Mouse (Mus musculus): ENCODE measurements around the gene Hist1h3b. TPM values are rescaled to one million over a fixed set of nuclear protein-coding genes. Genes with fewer than 3 reads are reported as not detected.
A peak's percentile ranks its signal among the peaks of the same experiment; 100 is the strongest.
"Not testable (repeated sequence)": the region's sequence is repeated elsewhere in the genome, so short reads cannot be mapped to it uniquely, and the experiment has no call there.

Hist1h3b gene
- polyA plus RNA-seq, 1 experiment from 2014 or later = 6.7 TPM

- H3K9me3 ChIP-seq (ENCODE audit: control insufficient read depth, low read length) = no peaks in the 10 kb centered on the region
- H3K4me3 ChIP-seq (ENCODE audit: control insufficient read depth in 1 of 2, insufficient read depth in 1 of 2, low read depth in 1 of 2, low read length in 2 of 2) = peak within 1 kb of the TSS; percentile 53 to 60
- no peaks in the 10 kb centered on the region for H3K27me3 ChIP-seq (ENCODE audit: control insufficient read depth, insufficient read depth, low read length)
- 0 out of 2 replicates have a peak, but pooled peaks have one; percentile 35 for ATAC-seq (ENCODE audit: insufficient number of reproducible peaks, insufficient read depth, low FRiP score, low read depth)
- no peaks in the 10 kb centered on the region for H3K36me3 ChIP-seq (ENCODE audit: control insufficient read depth, insufficient read depth, low read length)
- H3K9ac ChIP-seq (ENCODE audit: low read length) = peak within 1 kb of the TSS; percentile 80
- H3K27ac ChIP-seq (replicated peaks in 1 of 2; ENCODE audit: control insufficient read depth in 1 of 2, insufficient read depth in 1 of 2, low read depth in 2 of 2, low read length in 2 of 2) = peak within 1 kb of the TSS; percentile 31 to 39
- peak within 1 kb of the TSS; percentile 79 for H3K4me2 ChIP-seq (ENCODE audit: low read length)
- H3K4me1 ChIP-seq (ENCODE audit: control insufficient read depth in 2 of 2, insufficient read depth in 2 of 2, low read length in 2 of 2) = peaks cover 7 to 15% of the 10 kb centered on the region in 2 experiments
- 3% methylated on average over 17 of the region's 17 CpGs for WGBS
Measured at GRCm38 (mm10) chr13:23710374-23711089, 41.5 kb upstream of the Hist1h3b start, which contains the start of gene Hfe. TSS of gene Hfe (minus strand) at chr13:23710854.

DNA sequence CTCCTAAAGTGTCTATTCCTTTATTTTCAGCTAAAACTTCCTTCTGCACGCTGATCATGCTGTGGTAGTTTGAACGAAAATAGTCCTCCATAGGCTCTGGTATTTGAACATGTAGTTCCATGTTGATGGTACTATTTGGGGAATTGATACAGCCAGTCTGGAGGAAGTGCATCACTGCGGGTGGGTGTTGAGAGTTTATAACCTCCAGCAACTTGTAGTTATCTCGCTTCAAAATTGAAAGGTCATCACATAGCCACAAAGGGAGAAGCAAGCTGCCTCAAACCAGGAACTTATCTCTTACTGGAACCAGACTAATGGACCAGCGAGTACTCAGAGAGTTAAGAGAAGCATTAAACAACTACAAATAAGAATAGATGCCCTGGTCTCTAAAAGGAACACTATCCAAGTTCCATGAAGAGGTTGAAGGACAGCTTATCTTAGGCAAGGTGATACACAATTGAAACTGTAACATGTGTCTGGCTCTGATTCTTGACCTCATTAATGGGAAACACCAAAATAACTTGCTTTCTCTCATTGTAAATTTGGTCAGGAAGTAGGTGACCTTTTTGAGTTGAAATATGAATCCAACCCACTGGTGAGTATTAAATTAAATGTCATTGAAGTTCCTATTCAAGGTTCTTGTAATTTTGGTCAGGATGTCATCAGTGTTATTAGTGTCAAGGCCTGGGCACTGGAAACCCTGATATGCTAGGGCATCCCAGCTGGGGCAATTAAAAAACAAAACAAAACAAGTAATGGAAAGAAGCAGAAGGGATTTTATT, 35.6 kb upstream of the Hist1h3b start:
- no peaks in the 10 kb centered on the region for H3K9me3 ChIP-seq (ENCODE audit: control insufficient read depth, low read length)
- H3K4me3 ChIP-seq (ENCODE audit: control insufficient read depth in 1 of 2, insufficient read depth in 1 of 2, low read depth in 1 of 2, low read length in 2 of 2) = no peak overlapping the region
- H3K9ac ChIP-seq (ENCODE audit: low read length) = no peak overlapping the region
- ATAC-seq (ENCODE audit: insufficient number of reproducible peaks, insufficient read depth, low FRiP score, low read depth) = no peak
- H3K27ac ChIP-seq (replicated peaks in 1 of 2; ENCODE audit: control insufficient read depth in 1 of 2, insufficient read depth in 1 of 2, low read depth in 2 of 2, low read length in 2 of 2) = no peak overlapping the region
- 46% methylated on average over 5 of the region's 5 CpGs for WGBS
- no peaks in the 10 kb centered on the region for H3K27me3 ChIP-seq (ENCODE audit: control insufficient read depth, insufficient read depth, low read length)
- no peak overlapping the region for H3K4me2 ChIP-seq (ENCODE audit: low read length)
- no peaks in the 10 kb centered on the region; a peak in 1 of 4 replicates for H3K4me1 ChIP-seq (ENCODE audit: control insufficient read depth in 2 of 2, insufficient read depth in 2 of 2, low read length in 2 of 2)
- H3K36me3 ChIP-seq (ENCODE audit: control insufficient read depth, insufficient read depth, low read length) = no peaks in the 10 kb centered on the region

- H3K9ac ChIP-seq (ENCODE audit: low read length) = no peak overlapping the region
- ATAC-seq (ENCODE audit: insufficient number of reproducible peaks, insufficient read depth, low FRiP score, low read depth) = no peak
Measured at GRCm38 (mm10) chr13:23717176-23717575, 34.9 kb upstream of the Hist1h3b start.

DNA sequence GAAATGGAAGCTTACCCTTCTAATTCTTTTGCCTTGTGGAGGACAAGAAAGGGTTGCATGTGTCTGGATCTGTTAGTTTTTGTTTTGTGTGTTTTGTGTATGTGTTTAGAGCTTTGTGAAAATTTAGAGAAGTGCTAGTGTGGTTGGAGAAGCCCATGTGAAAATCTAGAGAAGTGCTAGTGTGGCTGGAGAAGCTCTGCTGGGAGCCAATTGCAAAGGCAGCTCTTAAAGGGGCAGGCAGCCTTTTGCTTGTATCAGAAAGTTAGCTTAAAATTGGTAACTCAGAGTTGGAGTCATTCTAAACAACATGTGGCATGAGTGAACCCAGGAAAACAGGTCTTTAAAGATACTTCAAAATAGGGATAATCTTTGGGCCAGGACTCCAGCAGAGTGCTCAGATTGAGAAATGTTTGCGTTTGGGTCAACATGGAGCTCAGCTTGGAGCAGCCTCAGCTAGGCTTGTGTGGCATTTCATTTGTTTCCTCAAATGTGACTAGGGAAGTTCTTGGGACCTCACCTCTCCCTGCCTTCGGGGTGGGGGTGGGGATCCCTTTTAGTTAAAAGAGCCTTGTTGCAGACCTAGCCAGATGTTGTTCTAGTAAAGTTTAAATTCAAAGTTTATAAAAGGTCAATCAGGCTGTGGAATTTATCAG, 34.3 kb upstream of the Hist1h3b start:
- WGBS = 26% methylated on average over 2 of the region's 2 CpGs
- ATAC-seq (ENCODE audit: insufficient number of reproducible peaks, insufficient read depth, low FRiP score, low read depth); H3K27me3 ChIP-seq (ENCODE audit: control insufficient read depth, insufficient read depth, low read length); H3K4me1 ChIP-seq (ENCODE audit: control insufficient read depth in 2 of 2, insufficient read depth in 2 of 2, low read length in 2 of 2); H3K9me3 ChIP-seq (ENCODE audit: control insufficient read depth, low read length); H3K4me2 ChIP-seq (ENCODE audit: low read length); H3K9ac ChIP-seq (ENCODE audit: low read length); H3K36me3 ChIP-seq (ENCODE audit: control insufficient read depth, insufficient read depth, low read length); H3K27ac ChIP-seq (replicated peaks in 1 of 2; ENCODE audit: control insufficient read depth in 1 of 2, insufficient read depth in 1 of 2, low read depth in 2 of 2, low read length in 2 of 2); H3K4me3 ChIP-seq (ENCODE audit: control insufficient read depth in 1 of 2, insufficient read depth in 1 of 2, low read depth in 1 of 2, low read length in 2 of 2): not testable (repeated sequence)

More at GRCm38 (mm10) chr13:23717176-23717575, 34.9 kb upstream of the Hist1h3b start:
- no peaks in the 10 kb centered on the region for H3K9me3 ChIP-seq (ENCODE audit: control insufficient read depth, low read length)
- H3K27me3 ChIP-seq (ENCODE audit: control insufficient read depth, insufficient read depth, low read length) = no peaks in the 10 kb centered on the region
- H3K4me3 ChIP-seq (ENCODE audit: control insufficient read depth in 1 of 2, insufficient read depth in 1 of 2, low read depth in 1 of 2, low read length in 2 of 2) = no peak overlapping the region
- 45% methylated on average over 11 of the region's 11 CpGs for WGBS
- no peaks in the 10 kb centered on the region for H3K36me3 ChIP-seq (ENCODE audit: control insufficient read depth, insufficient read depth, low read length)
- H3K27ac ChIP-seq (replicated peaks in 1 of 2; ENCODE audit: control insufficient read depth in 1 of 2, insufficient read depth in 1 of 2, low read depth in 2 of 2, low read length in 2 of 2) = no peak overlapping the region
- no peak overlapping the region for H3K4me2 ChIP-seq (ENCODE audit: low read length)
- H3K4me1 ChIP-seq (ENCODE audit: control insufficient read depth in 2 of 2, insufficient read depth in 2 of 2, low read length in 2 of 2) = no peaks in the 10 kb centered on the region; a peak in 1 of 4 replicates

DNA sequence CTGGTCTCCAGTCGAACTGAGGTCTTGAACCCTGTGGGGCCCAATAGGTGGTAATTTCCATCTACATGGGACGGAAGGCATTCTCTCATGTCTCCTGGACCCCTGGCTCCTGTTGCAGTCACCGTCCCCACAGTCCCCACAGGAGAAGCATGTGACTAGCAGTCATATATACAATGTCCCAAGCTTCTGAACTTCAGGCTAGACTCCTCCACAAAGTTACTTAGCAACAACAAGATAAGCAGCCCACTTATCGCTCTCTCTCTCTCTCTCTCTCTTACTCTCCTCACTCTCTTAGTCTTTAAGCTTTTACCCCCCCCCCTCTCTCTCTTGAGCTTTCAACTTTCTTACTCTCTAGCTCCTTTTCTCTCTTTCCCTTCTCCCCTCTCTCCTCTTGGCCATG, 27.8 kb upstream of the Hist1h3b start:
- Histone ChIP-seq H3K27me3 (ENCODE audit: control insufficient read depth, insufficient read depth, low read length) (no peaks in the 10 kb centered on the region), H3K4me2 (ENCODE audit: low read length) (no peak overlapping the region), H3K4me3 (ENCODE audit: control insufficient read depth in 1 of 2, insufficient read depth in 1 of 2, low read depth in 1 of 2, low read length in 2 of 2) (no peak overlapping the region), H3K9ac (ENCODE audit: low read length) (no peak overlapping the region), H3K9me3 (ENCODE audit: control insufficient read depth, low read length) (no peaks in the 10 kb centered on the region), H3K36me3 (ENCODE audit: control insufficient read depth, insufficient read depth, low read length) (no peaks in the 10 kb centered on the region), H3K27ac (replicated peaks in 1 of 2; ENCODE audit: control insufficient read depth in 1 of 2, insufficient read depth in 1 of 2, low read depth in 2 of 2, low read length in 2 of 2) (no peak overlapping the region), H3K4me1 (ENCODE audit: control insufficient read depth in 2 of 2, insufficient read depth in 2 of 2, low read length in 2 of 2) (peaks cover 10 to 11% of the 10 kb centered on the region in 2 experiments; a peak in 3 of 4 replicates)
- WGBS = 36% methylated on average over 4 of the region's 4 CpGs
- ATAC-seq (ENCODE audit: insufficient number of reproducible peaks, insufficient read depth, low FRiP score, low read depth) = no peak; the same call in 1 of the 2 replicates

DNA sequence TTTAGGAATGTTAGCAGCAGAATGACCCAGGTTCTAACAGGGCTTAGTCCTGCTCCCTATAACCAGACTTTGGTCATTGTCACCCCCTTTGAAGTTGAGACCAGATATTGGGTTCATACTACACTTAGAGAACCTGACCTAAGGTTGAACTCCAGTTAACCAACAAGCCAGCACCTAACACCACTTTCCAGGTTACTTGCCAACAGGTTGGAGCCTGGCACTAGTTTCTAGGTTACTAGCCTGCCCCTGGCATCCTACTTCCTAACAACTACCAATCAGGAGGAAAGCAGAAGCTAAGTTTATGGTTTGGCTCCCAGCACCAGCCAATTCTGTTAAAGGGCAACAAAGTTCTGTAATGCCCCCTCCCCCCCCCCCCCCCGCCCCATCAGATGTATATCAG, 26.9 kb upstream of the Hist1h3b start:
- Histone ChIP-seq H3K4me1 (ENCODE audit: control insufficient read depth in 2 of 2, insufficient read depth in 2 of 2, low read length in 2 of 2) (peaks cover 10 to 11% of the 10 kb centered on the region in 2 experiments; a peak in 3 of 4 replicates), H3K9me3 (ENCODE audit: control insufficient read depth, low read length) (no peaks in the 10 kb centered on the region), H3K27ac (replicated peaks in 1 of 2; ENCODE audit: control insufficient read depth in 1 of 2, insufficient read depth in 1 of 2, low read depth in 2 of 2, low read length in 2 of 2) (no peak overlapping the region), H3K27me3 (ENCODE audit: control insufficient read depth, insufficient read depth, low read length) (no peaks in the 10 kb centered on the region), H3K4me2 (ENCODE audit: low read length) (no peak overlapping the region), H3K9ac (ENCODE audit: low read length) (no peak overlapping the region), H3K4me3 (ENCODE audit: control insufficient read depth in 1 of 2, insufficient read depth in 1 of 2, low read depth in 1 of 2, low read length in 2 of 2) (no peak overlapping the region), H3K36me3 (ENCODE audit: control insufficient read depth, insufficient read depth, low read length) (no peaks in the 10 kb centered on the region)
- 73% methylated on average over 1 of the region's 1 CpGs for WGBS
- no peak for ATAC-seq (ENCODE audit: insufficient number of reproducible peaks, insufficient read depth, low FRiP score, low read depth)

DNA sequence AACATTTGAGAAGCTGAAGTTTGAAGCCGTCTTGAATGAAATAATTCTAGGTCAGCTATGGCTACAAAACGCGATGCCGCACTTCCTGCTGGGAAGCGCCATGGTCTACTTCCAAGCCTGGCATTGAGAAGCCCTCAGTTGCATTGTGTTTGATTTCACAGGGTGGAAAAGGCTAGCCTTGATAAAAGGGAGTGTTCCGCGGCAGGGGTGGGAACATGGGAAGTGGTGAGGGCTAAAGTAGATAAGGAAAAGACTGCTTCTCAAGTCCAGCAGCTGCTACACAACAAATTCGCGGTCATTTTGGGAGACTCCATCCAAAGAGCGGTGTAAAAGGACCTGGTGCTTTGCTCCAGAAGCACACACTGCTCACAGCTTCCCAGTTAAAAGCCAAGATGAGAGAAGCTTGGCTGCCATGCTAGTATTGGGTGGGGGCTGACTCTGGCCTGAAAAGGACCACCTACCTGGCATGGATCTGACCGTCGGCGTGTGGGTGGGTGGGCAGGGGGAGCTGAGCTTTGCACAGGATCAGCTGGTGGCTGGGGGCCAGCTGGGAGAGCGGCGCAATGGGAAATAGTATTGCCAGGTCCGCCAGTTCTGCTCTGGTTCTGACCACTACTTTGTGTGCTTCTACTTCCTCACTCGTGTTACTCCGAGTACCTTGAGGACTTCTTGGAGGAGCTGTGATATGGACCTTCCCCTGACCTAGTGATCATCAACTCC, 23.4 kb upstream of the Hist1h3b start:
- H3K4me3 ChIP-seq (ENCODE audit: control insufficient read depth in 1 of 2, insufficient read depth in 1 of 2, low read depth in 1 of 2, low read length in 2 of 2) = no peak overlapping the region
- no peak overlapping the region for H3K4me2 ChIP-seq (ENCODE audit: low read length)
- H3K9ac ChIP-seq (ENCODE audit: low read length) = no peak overlapping the region
- H3K4me1 ChIP-seq (ENCODE audit: control insufficient read depth in 2 of 2, insufficient read depth in 2 of 2, low read length in 2 of 2) = peaks cover 12 to 15% of the 10 kb centered on the region in 2 experiments
- ATAC-seq (ENCODE audit: insufficient number of reproducible peaks, insufficient read depth, low FRiP score, low read depth) = no peak
- H3K27ac ChIP-seq (replicated peaks in 1 of 2; ENCODE audit: control insufficient read depth in 1 of 2, insufficient read depth in 1 of 2, low read depth in 2 of 2, low read length in 2 of 2) = no peak overlapping the region
- no peaks in the 10 kb centered on the region for H3K27me3 ChIP-seq (ENCODE audit: control insufficient read depth, insufficient read depth, low read length)
- no peaks in the 10 kb centered on the region for H3K9me3 ChIP-seq (ENCODE audit: control insufficient read depth, low read length)
- WGBS = 71% methylated on average over 18 of the region's 18 CpGs
- H3K36me3 ChIP-seq (ENCODE audit: control insufficient read depth, insufficient read depth, low read length) = no peaks in the 10 kb centered on the region

Data from heart, embryonic 14.5 days (tissue).